Mouse (Mus musculus) megakaryocyte progenitor cell, adult 5-6 weeks (primary cell): Measurements from ENCODE around the gene Ehd1. TPM values are rescaled to one million over a fixed set of nuclear protein-coding genes. Genes with fewer than 3 reads are reported as not detected.
"Not testable (repeated sequence)": the region's sequence is repeated elsewhere in the genome, so short reads cannot be mapped to it uniquely, and the experiment has no call there.

ENCODE experiments used
- ATAC-seq: replicated peaks from 2 replicates; pipeline ENCODE4 v1.8.0; 2016; ENCODE audit warnings: mild to moderate bottlenecking, moderate TSS enrichment, inconsistent platforms; ENCODE audit not compliant: poor library complexity
- total RNA-seq, 2 experiments: library from RNA; stranded (forward) in 1 of 2; stranded (reverse) in 1 of 2; fragments of 157-497, 149-512 nt in 1 of 2; fragments of 200-1000 nt in 1 of 2; gene quantifications; 2 replicates each; pipeline versions ENCODE4 v1.2.3 to v1.2.4; 2015 to 2017

The Ehd1 gene
- total RNA-seq, 2 experiments from 2014 or later: 11.8 to 40.9 TPM

DNA sequence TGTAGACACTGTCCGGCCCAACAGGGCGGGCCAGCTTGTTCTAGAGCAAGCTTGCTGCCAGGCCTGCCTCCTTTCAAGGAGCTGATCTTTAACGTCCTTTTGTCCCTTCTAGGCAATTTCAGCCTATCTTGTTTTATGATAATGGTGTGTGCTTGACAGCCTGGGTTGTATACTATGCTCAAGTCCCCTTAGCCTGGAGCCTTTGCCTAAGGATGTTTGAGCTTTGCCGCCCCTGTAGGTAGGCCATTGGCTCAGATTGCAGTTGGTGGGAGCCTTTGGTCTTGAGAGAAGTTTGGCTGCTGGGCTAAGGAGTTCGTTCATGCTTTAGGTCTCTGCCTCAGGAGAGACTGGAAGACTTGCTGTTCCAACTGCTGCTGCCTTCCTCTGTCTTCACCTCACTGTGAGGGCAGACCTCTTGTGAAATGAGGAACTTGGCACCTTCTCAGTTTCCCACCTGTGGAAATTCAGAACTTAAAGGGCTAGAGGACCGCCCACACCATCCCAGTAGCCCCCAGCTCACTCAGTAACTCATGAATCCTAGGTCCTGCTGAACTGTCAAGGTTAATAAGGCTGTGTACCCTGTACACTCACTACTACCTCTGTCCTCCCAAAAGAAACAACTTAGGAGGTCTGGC, 2.0 kb downstream of the Ehd1 start:
- ATAC-seq: no peak

DNA sequence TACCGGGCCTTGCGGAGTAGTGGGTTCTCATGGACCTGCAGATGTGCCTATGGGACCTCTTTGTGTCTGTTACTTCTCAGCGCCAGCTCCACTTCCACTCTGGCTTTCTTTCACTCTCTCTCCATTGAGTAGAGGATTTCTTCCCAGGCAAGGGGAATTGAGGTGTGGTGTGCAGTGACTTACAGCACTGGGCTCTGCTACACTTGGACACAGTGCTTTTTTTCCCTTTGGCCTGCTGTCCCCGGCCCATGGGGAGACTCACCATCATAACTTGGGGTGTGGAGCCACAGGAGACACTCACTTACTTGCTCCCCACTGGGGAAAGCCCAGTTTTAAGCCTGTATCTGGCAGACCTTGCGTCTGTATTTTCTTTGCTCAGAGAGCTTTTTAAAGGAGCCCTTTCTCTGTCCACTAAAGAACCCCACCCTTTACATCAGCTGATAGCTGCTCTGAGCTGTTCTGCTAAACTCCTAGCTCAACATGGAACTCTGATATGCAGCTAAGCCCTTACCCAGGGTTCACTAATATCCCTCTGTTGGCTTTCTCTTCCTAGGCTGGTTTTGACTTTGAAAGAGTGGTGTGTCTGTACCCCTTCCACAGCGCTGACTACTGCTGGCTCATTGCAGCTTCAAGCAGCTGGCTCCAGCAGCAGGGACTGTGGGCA, 3.1 kb downstream of the Ehd1 start:
- no peak for ATAC-seq

DNA sequence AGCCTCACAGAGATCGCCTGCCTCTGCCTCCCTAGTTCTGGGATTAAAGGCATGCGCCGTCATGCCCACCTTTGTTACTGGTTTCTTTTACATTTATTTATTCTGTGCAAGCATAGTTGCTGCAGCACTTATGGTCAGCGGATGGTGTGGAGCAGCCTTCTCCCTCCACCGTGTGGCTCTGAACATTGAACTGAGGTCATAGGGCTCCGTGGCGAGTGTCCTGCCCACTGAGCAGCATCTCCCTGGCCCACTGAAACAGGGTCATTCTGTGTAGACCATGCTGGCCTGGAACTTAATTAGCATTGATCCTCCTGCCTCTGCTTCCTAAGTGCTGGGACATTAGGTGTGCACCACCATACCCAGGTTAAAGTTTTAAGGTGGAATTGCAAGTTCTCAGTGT, 4.0 kb downstream of the Ehd1 start:
- no peak for ATAC-seq

DNA sequence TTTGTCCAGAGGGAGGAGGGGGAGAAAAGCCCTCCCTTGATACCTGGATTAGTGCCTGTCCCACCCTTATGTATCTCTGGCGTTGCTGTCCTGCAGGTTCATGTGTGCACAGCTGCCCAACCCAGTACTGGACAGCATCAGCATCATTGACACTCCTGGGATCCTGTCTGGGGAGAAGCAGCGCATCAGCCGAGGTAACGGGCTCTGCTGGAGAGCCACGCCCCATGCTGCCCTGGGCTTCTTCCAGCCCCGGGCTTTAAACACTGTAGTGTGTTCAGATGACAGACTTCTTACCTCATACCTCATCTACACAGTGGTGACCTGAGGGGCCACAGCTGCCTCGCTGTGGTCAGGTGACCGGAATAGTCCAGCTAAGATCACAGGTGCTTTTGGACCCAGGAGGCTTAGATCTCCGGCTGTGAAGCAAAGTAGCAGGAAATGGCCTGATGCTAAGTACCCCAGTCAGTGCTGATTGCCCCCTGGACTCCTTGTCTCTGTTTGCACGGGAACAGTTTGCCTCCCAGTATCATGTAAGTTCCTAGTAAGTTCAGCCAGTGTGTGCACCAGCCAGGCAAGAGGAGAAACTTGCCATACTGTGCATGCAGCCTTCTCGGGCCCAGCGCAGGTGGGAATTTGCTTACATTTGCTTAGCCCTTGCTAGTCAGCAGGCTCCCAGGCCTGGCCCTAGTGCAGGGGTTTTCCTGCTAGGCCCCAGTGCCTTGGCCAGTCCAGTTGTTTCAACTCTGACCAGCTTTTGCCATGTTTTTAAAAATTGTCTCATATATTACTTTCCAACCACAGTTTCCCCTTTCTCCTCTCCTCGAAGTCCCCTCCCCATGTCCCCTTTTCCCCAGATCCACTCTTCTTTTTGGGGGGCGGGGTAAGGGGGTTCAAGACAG, 4.8 kb downstream of the Ehd1 start:
- ATAC-seq: no peak

DNA sequence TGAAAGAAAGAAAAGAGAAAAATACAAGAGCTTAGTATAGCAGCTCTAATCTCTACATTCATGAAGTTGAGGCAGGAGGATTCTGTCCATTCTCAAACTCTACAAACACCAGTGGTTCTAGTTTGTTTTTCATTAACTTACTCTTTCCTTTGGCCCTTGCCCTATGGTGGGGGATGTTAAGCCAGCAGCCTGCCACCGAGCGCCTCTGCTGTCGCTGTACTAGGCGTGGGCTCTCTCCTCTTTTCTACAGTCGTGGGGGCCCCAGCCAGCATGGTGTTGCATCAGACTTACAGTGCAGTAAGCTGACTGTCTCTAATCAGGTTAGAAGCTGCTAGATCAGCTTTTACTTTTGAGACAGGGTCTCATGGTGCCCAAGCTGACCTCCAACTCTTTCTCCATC, 6.5 kb downstream of the Ehd1 start:
- no peak for ATAC-seq

DNA sequence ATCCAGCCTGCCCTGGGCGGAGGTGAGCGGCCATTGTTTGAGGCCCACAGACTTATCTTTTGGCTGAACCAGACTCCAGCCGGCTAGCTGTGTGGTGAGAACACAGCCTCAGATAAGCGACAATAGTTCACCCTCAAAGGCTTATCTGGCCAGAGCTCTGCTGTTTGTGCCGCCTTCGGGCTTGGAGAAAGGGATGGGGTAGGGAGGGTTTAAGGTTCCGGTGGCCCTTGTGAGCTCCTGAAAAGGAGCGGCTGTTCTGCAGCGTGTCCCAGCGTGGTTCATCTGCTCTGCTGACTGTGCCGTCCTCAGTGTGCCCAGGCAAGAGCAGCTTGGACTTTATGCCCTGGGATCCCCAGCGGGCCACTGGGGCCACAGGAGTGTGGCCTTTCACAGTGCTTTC, 8.0 kb downstream of the Ehd1 start:
- peak; percentile 88 for ATAC-seq

DNA sequence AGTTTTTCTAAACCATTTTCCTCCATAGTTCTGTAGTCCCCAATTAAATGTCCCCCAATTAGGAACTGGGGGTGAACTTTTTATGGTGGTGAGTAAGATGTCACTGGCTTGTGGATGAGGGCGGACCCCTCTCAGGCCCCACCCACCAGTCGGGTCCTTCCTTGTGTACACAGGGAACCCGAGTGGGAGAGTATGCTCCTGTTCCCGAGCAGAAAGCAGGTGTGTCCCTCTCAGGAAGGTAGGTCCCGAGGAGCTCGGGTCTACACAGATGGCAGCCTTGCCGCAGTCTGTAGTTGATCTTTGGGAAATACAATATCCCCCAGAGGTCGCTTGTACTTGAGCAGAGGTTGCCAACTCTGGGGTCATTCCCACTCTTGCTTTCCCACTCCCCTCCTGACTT, 8.7 kb downstream of the Ehd1 start:
- no peak for ATAC-seq

DNA sequence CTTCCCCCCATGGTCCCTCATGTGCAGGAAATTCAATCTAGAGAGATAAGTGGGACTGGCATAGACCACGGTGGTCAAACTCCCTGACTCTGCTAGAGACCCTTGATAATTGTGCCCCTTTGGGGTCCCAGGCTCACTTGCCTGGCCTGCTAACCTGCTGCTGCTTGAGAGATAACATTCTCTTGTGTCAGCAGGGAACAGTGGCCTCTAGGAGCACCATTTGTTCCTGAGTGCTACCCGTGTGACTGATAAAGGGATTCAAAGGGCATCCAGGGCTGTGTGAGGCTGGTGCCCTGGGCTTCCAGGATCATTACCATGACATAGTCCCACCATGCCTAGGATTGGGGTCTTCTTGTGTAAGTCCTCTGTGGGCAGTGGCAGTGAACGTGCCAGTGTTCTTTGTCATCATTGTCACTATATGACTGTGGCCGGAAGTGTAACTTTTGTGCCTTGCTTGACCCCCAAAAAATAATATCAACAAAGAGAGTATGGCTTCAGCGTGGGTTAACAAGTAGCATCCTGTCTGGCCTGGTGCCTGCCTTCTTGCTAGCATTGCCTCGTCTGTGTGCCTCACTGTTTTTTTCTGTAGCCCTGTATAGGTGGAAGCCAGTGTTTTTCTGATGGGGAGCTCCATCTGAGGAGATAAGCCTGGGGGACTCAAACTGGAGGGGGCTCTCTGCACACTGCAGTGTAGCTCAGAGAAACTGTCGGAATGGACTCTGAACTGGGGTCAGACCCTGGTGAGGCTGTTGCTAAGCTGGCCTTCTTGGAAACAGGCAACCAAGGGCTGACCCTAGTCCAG, 9.3 kb downstream of the Ehd1 start:
- ATAC-seq: peak; percentile 39

DNA sequence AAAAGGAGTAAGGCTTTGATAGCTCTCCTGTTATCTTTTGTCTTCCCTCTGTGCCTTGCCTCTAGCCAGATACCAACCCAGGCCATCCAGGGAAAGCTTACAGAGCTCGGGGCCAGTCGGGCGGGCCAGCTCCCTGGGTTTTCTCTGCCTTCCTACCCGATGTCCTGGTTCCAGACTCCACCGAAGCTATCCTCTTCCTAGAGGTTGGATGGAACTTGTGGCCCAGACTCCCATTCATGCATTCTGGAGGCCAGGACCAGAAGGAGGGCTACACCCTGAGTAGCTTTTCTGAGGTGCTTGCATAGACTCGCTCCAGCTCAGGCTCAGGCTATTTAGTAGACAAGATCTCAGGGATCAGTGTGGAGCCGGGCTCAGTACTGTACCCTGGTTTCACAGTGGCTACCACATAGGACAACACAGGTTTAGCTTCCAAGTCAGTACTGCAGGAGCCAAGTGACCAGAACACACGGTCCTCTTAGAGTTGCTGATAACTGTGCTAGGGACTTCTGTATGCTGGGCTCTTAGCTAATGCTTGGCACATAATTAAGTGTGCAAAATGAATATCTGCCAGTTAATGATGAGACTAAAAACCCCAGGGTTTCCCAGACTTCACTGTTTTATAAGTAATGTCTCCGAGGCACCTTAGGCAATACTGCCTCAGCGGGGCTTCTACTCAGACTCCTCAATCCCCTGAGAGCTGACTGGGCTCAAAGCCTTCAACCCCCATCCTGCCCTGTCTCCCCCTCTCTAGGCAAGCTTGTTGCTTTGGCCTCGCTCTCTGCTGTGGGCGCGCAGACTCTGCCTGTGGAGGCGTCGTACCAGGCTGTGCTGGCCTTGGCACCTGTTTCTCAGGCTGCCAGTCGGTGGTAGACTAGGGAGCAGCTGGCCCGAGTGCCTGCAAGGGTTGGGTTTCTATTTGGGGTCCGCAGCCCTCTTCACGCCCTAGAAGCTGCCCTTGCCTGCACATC, 10.2 kb downstream of the Ehd1 start:
- no peak for ATAC-seq

DNA sequence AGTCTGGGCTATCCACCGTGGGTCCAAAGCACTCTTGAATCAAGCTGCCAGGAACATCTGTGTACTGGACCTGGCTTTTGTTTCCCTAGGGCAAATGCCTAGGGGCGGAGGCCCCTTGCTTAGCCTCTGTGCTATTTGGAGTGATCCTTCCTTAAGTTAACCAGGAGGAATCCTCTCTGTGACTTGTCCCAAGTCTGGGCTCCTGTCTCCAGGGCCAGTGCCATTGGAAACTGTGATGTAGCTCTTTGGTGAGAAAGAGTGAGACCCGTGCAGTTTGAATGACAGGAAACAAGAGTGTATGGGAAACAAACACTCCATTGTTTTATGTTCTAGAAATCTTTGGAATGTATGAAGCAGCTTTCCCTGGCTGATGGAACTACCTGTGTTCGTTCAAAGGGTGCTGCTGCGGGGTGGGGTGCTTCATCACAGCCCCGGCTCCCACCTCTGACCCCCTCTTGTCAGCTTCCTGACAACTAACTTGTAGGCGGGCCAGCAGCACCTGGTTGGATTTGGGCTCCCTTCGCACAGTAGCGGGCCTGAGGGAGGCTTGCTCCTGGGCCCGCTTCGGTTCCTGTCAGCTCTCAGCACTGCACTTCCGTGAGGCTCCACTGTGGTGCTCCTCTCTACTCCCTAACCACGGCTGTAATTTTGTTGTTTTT, 11.8 kb downstream of the Ehd1 start:
- no peak for ATAC-seq

DNA sequence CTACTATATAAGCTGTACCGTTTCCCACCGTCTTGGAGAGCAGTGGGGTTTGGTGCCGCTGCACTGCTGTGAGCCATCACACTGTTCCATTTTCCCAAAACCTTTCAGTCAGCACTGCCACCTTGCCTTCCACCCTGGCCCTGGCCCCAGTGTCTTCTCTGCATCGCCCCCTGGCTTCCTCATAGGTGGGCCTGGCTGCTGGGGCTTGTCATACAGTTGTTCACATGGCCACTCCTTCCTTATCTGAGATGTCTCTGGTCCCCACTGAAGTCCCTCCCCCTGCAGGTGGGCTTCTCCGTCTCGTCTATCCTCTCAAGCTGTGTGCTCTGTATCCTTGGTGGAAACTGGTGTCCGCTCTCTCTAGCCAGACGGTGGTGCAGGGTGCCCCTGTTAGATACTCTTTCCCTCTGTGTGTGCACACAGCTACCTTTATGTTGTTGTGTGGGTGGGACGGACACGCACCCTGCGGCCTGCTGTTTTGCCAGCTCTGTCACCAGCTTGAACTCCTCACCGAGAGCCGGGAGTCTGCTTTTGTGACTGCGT, 13.2 kb downstream of the Ehd1 start:
- no peak for ATAC-seq

DNA sequence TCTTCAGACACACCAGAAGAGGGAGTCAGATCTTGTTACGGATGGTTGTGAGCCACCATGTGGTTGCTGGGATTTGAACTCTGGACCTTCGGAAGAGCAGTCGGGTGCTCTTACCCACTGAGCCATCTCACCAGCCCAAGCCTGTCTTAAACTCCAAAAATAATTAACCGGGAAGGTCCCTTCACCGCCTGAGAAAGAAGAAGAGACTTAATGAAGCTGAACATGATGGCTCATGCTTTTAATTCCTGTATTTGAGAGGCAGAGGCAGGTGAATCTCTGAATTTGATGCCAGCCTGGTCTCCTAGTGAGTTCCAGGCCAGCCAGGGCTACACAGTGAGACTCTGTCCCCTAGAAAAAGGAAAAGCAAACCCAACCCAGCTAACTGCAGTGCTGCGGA, 14.2 kb downstream of the Ehd1 start:
- not testable (repeated sequence) for ATAC-seq

DNA sequence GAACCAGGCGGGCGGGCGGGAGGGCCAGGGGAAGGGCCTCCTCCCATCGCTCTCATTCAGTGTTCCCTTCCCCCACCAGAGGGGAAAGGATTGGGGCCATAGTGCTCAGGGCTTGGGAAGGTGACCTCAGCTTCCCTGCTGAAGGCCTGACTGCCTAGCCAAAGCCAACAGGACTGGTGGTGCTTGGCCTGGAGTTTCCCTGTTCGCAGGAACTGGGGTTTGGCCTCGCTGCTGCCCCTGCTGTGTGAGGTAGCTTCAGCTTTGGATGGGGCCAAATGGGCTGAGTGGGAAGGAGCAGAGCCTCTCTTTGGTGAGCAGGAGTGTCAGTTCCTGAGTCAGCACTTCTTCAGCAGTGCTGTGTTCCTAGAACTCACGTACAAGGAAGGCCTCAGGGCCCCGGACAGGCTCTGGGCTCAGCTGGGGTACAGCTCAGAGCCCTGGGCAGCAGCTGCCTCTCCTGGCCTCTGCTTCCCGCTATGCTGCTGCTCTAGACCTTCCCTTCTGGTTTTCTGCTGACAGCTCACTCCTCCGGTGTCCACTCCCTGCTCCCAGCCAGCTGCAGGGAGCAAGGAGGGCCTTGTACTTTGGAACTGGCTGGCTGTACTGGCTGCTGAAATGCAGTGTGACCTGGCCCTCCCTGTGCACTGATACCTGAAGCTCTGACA, 14.7 kb downstream of the Ehd1 start:
- no peak for ATAC-seq

DNA sequence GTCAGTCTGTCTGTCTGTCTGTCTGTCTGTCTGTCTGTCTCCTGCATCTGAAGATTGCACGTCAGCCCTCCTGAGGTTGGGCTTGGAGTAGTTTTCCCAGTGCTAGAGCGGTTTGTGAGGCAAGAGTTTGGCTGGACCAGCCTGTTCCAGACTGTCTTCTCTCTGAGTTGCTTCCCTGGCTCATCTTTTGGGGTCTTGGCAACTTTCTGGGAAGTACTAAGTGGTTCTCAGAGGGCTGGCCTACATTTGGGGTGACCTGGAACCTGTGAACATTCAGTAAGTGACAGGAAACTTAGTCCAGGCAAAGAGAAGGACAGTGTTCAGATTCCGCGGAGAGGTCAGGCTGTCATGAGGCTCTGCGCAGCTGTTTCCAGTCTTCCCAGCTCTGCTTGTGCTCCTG, 15.7 kb downstream of the Ehd1 start:
- no peak for ATAC-seq

DNA sequence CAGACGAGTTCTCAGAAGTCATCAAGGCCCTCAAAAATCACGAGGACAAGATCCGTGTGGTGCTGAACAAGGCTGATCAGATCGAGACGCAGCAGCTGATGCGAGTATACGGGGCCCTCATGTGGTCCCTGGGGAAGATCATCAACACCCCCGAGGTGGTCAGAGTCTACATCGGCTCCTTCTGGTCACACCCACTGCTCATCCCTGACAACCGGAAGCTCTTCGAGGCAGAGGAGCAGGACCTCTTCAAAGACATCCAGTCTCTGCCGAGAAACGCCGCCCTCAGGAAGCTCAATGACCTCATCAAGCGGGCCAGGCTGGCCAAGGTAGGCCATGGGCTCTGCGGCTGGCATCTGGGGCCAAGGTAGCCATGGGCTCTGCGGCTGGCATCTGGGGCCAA, 17.8 kb downstream of the Ehd1 start:
- no peak for ATAC-seq

DNA sequence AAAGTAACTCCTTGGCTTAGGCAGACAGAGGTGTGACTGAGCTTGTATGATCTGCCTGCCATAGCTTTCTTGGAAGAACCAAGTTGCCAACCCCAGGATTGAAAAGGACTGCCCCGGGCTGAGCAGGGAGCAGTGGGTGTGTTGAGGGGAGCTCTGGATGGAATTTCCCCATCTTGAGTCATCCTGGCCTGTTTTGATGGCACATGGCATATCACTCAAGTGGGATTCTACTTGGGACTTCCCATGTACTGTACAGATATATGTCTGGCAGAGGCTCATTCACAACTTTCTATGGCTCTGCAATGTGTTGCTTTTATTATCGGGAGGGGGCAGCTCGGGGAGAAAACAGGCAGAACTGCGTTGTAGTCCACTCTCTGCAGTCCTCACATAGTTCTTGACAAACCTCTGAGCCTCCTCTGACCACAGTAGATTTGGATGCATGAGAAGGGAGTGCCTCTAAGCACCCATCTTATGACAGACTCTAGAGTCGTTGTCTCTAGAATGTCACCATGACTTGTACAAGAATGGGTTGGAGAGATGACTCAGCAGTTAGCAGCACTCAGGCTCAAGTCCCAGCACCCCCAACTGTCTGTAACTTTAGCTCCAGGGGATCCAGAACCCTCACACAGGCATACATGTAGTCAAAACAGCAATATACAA, 20.2 kb downstream of the Ehd1 start:
- no peak for ATAC-seq

DNA sequence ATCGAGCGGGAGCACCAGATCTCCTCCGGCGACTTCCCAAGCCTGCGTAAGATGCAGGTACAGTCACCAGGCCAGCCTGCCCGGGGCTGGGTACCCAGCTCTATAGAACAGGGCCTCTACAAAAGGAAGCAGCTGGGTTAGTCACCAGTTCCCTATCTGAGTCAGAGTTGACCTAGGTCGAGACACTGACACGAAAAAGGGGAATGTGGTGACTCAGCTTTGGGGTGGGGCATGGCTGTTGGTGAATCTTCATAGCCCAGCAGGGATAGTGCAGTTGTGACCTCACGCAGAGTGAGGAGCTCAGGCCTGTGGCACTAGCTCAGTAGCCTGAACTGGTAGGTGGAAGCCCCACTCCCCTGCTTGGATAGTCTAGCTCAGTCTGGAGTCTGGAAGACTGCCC, 21.1 kb downstream of the Ehd1 start:
- ATAC-seq: peak; percentile 45

DNA sequence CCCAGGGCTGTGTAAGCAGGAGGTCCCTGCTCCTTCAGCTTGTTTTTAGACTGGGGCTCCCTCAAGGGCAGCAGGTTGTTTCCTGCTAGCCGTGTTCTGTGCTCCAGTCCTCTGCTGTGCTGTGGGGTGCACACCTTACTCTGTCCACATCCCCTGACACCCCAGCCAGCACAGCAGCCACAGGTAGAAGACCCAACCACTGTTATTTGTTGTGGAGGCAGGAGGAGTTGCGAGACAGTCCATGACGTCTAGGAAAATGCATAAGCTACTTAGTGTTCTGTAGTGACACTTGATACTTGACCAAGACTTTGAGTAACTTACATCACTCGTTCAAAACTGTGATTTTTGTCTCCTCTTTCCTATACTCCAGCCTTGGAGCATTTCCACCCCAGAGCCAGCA, 22.5 kb downstream of the Ehd1 start:
- no peak for ATAC-seq
